Mouse (Mus musculus): ENCODE results near the gene 4930407I10Rik.

The 4930407I10Rik gene

DNA sequence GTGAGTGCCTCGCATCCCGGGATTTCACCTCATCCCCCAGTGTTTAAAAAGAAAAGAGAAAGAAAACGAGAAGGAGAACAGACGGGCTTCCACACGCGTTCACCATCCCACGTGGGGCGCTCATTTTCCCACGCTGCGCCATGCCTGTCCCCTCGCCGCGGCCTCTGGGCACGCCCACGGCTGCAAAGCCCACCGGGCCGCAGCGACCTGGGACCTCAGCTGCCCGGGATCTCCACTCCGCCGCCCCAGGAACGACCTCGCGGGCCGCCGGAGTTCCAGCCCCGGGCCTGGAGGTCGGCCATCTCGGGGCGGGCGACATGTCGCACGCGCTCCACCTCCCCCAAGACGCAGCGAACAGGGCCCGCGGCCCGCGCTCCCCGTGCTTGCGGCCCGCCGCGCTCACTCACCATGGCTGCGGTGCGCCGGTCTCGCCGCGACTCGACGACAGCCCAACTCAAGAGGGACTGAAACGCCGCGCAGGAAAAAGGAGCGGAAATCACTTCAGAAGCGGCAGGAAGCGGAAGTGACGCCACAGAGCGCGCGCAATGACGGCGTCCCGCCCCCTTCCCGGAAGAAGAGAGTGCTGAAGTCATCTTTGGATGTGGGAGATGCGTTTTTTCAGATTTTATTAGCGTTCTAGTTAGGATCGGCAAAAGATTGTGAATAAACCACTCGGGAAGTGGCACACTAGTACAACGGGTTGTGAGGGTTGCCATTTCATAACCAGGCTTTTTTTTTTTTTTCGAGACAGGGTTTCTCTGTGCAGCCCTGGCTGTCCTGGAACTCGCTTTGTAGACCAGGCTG is 11.7 kb upstream of the 4930407I10Rik start, which contains the start of gene Snu13:
Snu13 (minus strand) TSS at position 519 of the 804 bp plus-strand sequence.
- peak; percentile 93 to 98 for DNase-seq (ENCODE audit: inconsistent age in 2 of 2, low spot score in 1 of 2)

DNA sequence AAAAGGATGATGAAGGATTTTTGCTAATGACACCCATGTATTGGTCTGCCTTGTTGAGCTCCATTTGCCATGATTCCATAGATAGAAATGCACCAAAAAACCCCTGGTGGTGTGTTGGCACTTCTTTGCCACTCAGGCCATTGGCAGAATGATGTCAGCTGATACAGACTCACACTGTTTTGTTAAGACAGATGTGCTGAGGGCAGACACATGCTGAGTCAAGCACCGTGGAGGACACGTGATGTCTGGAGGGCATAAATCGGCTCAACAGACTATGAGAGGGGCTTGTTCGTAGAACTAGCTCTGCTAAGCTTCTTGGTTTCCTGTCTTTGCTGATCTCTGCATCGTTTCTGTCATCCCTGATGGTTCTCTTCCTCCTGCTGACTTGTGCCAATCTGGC is 6.4 kb upstream of the 4930407I10Rik start:
- no peak for DNase-seq (ENCODE audit: inconsistent age in 2 of 2, low spot score in 1 of 2)

- no peak for DNase-seq (ENCODE audit: inconsistent age in 2 of 2, low spot score in 1 of 2)
Observed at GRCm38 (mm10) chr15:82063909-82064308, 5.0 kb downstream of the 4930407I10Rik start.

GRCm38 (mm10) chr15:82065511-82065910 is 6.6 kb downstream of the 4930407I10Rik start:
- DNase-seq (ENCODE audit: inconsistent age in 2 of 2, low spot score in 1 of 2), result peak; percentile 65 to 94

DNA sequence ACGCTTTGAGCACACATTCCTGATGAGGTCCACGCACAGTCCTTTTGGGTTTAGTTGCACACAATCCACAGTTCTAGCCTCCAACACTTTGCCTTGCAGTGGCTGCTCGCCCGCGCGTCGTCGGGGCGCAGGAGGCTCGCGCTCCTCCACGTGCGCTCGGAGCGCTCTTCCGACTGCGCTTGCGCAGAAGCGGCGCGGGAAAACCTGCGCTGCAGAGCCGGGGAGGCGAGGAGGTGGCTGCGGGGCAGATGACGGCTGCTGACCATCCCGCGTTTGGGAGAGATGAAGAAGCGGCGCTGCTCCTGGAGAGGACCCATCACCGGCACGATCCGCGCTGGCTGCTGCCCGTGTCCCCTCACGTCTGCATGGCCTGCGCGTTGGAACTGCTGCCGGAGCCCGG is 10.9 kb downstream of the 4930407I10Rik start, which contains the start of gene Mei1:
Mei1 (plus strand) TSS at position 99 of the 400 bp plus-strand sequence.
- no peak for DNase-seq (ENCODE audit: inconsistent age in 2 of 2, low spot score in 1 of 2)

- DNase-seq (ENCODE audit: inconsistent age in 2 of 2, low spot score in 1 of 2), result no peak
Observed at GRCm38 (mm10) chr15:82071816-82072469, 13.0 kb downstream of the 4930407I10Rik start.

DNA sequence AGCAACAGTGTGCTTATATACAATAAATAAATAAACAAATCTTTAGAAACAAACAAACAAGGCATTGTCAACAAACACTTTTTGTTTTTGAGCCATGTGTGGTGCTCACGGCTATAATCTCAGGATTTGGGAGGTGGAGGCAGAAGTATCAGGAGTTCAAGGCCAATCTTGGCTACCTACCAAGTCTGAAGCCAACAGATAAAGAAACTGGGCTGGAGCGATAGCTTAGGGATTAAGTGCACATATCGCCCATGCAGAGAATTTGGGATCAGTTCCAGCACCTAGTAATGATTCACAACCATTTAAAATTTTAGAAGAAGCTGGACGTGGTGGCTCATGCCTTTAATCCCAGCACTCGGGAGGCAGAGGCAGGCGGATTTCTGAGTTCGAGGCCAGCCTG is 14.5 kb downstream of the 4930407I10Rik start:
- DNase-seq (ENCODE audit: inconsistent age in 2 of 2, low spot score in 1 of 2), result no peak

DNA sequence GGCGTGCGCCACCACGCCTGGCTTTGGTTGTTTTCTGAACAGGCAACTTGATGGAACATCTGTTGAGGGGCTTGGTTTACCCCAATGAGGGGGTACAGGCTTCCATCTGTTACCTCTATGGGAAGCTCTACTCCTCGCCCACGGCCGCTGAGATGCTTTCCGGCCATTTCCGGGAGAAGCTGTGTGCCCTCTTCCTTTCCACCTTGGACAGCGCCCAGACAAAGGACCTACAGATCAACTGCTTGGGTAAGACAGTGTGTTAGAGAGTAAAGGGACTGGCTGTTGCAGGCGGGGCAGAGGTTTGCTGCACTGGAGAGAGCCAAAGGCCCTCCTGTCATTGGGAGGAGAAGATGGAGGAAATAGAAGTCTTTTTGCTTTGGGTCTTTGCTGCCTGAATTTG is 20.9 kb downstream of the 4930407I10Rik start:
- DNase-seq (ENCODE audit: inconsistent age in 2 of 2, low spot score in 1 of 2), result no peak

GRCm38 (mm10) chr15:82081161-82081560 is 22.2 kb downstream of the 4930407I10Rik start:
- peak; percentile 17 to 68 for DNase-seq (ENCODE audit: inconsistent age in 2 of 2, low spot score in 1 of 2)

DNA sequence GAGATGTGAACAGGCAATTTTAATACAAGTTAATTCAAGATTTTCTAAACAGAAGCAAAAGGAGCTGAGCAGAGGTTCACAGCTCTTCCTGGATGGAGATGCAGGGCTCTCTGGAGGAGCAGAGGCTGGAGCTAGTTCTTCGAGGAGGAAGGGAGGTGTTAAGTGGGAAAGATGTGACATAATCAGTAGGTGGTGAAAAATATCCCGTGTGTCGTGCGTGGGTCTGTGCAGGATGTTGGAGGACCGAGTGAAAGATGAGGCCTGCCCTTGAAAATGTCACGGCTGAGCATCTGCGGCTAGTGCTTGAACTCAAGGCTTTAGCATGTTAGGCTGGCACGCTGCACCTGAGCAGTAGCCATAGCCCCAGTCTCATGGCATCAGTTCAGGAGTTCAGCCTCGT is 26.7 kb downstream of the 4930407I10Rik start:
- DNase-seq (ENCODE audit: inconsistent age in 2 of 2, low spot score in 1 of 2), result no peak

- peak; percentile 46 to 56 for DNase-seq (ENCODE audit: inconsistent age in 2 of 2, low spot score in 1 of 2)
Observed at GRCm38 (mm10) chr15:82086131-82086530, 27.2 kb downstream of the 4930407I10Rik start.

- DNase-seq (ENCODE audit: inconsistent age in 2 of 2, low spot score in 1 of 2), result no peak
Observed at GRCm38 (mm10) chr15:82087266-82087665, 28.3 kb downstream of the 4930407I10Rik start.

DNA sequence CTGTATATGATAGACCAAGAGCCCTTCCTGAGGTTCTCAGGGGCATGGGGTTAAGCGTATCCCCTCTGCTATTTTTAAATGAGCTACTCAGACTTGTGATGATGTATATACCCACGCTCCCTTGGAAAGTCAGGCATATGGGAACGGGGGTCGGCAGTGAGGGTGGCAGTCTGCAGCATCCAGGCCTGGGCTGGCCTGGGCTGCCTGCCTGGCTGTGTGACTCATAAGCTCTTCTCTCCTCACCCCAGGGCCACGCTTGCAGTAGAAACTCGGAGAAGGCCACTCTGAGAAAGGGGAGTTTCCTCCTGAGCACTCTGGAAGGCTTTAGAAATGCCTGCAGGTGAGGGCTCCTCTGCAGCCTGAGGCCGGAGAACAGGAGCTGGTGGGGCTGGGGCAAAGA is 32.1 kb downstream of the 4930407I10Rik start:
- peak; percentile 17 to 52 for DNase-seq (ENCODE audit: inconsistent age in 2 of 2, low spot score in 1 of 2)

GRCm38 (mm10) chr15:82106953-82107555 is 48.1 kb downstream of the 4930407I10Rik start:
- peak; percentile 58 to 82 for DNase-seq (ENCODE audit: inconsistent age in 2 of 2, low spot score in 1 of 2)
